Mouse (Mus musculus) heart, embryonic 14.5 days (tissue): ENCODE data around the gene Fetub. TPM values are rescaled to one million over a fixed set of nuclear protein-coding genes. Genes with fewer than 3 reads are reported as not detected.
"Not testable (repeated sequence)": the region's sequence is repeated elsewhere in the genome, so short reads cannot be mapped to it uniquely, and the experiment has no call there.

Experiments
- ATAC-seq: fragments of 200-750 bp; cut with Nextera tagmentation; 2 replicates; pipeline ENCODE4 v1.8.0; 2017; ENCODE audit warnings: low read depth, moderate TSS enrichment; ENCODE audit not compliant: insufficient number of reproducible peaks, insufficient read depth, low FRiP score
- H3K27ac ChIP-seq, 2 experiments: fragments of 200-500 bp in 1 of 2; fragments of 300-500 bp in 1 of 2; sonication (generic) in 1 of 2; replicated peaks in 1 of 2; 2 replicates each; pipeline ENCODE4 v1.5.1; 2012 to 2014; ENCODE audit warnings: low read depth in 2 of 2, low read length in 2 of 2, control low read depth in 1 of 2, mild to moderate bottlenecking in 1 of 2, mixed read lengths in 1 of 2; ENCODE audit not compliant: control insufficient read depth in 1 of 2, insufficient read depth in 1 of 2
- H3K27me3 ChIP-seq: fragments of 300-500 bp; sonication (generic); 2 replicates; pipeline ENCODE4 v1.6.1; 2014; ENCODE audit warnings: mild to moderate bottlenecking, low read length, control low read depth; ENCODE audit not compliant: control insufficient read depth, insufficient read depth
- H3K36me3 ChIP-seq: fragments of 300-500 bp; sonication (generic); 2 replicates; pipeline ENCODE4 v1.6.1; 2014; ENCODE audit warnings: mild to moderate bottlenecking, control low read depth, low read length, mixed read lengths; ENCODE audit not compliant: control insufficient read depth, insufficient read depth
- H3K4me1 ChIP-seq, 2 experiments: fragments of 200-500 bp in 1 of 2; fragments of 300-500 bp in 1 of 2; sonication (generic) in 1 of 2; 2 replicates each; pipeline ENCODE4 v1.6.1; 2012 to 2014; ENCODE audit warnings: low read length in 2 of 2, control low read depth in 1 of 2, mixed read lengths in 1 of 2; ENCODE audit not compliant: control insufficient read depth in 2 of 2, insufficient read depth in 2 of 2
- H3K4me2 ChIP-seq: fragments of 300-500 bp; sonication (generic); 2 replicates; pipeline ENCODE4 v1.6.1; 2014; ENCODE audit warnings: mild to moderate bottlenecking, low read length
- H3K4me3 ChIP-seq, 2 experiments: fragments of 200-500 bp in 1 of 2; fragments of 300-500 bp in 1 of 2; sonication (generic) in 1 of 2; 2 replicates each; pipeline ENCODE4 v1.5.1; 2012 to 2014; ENCODE audit warnings: low read length in 2 of 2, mild to moderate bottlenecking in 2 of 2, control low read depth in 1 of 2, low read depth in 1 of 2, moderate library complexity in 1 of 2; ENCODE audit not compliant: control insufficient read depth in 1 of 2, insufficient read depth in 1 of 2
- H3K9ac ChIP-seq: fragments of 300-500 bp; sonication (generic); 2 replicates; pipeline ENCODE4 v1.6.1; 2014; ENCODE audit warnings: mild to moderate bottlenecking, low read length
- H3K9me3 ChIP-seq: fragments of 300-500 bp; sonication (generic); 2 replicates; pipeline ENCODE4 v1.6.1; 2016; ENCODE audit warnings: low read length, control low read depth; ENCODE audit not compliant: control insufficient read depth
- WGBS: fragments of 180-500 bp; shearing (Covaris S2); extraction: QIAGEN DNeasy Blood & Tissue Kit; methylation state at CpG from one replicate; pipeline ENCODE4 v1.1.7; 2014; 5-methylcytosine and 5-hydroxymethylcytosine counted together
- polyA plus RNA-seq: library from polyadenylated mRNA; unstranded; fragments of >200 nt; fragmentation: Nextera tagmentation; extraction: Ambion mirVana; gene quantifications from 2 replicates; pipeline ENCODE4 v1.2.1, GENCODE M21; 2014

Gene Fetub
- polyA plus RNA-seq, 1 experiment from 2014 or later = not detected

DNA sequence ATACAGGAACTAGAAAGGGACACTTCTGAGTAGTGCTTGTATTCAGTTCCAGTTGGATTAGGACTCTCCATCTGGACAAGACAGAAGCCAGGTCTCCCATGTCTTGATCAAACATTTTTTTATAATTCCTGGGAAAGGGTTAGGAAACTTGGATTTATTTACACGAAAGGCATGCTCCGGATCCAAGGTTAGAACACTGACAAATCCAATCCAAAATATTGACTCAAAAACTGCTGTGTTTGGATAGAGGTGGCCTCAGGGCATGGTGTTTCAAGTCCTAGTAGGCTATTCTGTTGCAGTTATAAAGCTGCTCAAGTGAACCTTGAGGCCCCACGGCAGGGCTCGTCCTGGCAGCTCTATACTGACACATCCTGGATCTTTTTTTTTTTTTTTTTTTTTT lies 4.3 kb downstream of the Fetub start:
- ATAC-seq = no peak
- Histone ChIP-seq H3K27ac (no peak overlapping the region), H3K9me3 (no peaks in the 10 kb centered on the region), H3K4me2 (no peak overlapping the region), H3K4me1 (no peaks in the 10 kb centered on the region), H3K4me3 (no peak overlapping the region), H3K9ac (no peak overlapping the region), H3K36me3 (no peaks in the 10 kb centered on the region), H3K27me3 (no peaks in the 10 kb centered on the region)
- 87% methylated on average over 4 of the region's 4 CpGs for WGBS

- Histone ChIP-seq H3K4me2 (no peak overlapping the region), H3K27ac (no peak overlapping the region), H3K36me3 (no peaks in the 10 kb centered on the region), H3K9me3 (no peaks in the 10 kb centered on the region), H3K4me1 (no peaks in the 10 kb centered on the region), H3K27me3 (no peaks in the 10 kb centered on the region), H3K9ac (no peak overlapping the region), H3K4me3 (no peak overlapping the region)
- WGBS = 55% methylated on average over 6 of the region's 6 CpGs
- ATAC-seq = no peak
These were observed 11.4 kb downstream of the Fetub start for GRCm38 (mm10) chr16:22929575-22929974.

DNA sequence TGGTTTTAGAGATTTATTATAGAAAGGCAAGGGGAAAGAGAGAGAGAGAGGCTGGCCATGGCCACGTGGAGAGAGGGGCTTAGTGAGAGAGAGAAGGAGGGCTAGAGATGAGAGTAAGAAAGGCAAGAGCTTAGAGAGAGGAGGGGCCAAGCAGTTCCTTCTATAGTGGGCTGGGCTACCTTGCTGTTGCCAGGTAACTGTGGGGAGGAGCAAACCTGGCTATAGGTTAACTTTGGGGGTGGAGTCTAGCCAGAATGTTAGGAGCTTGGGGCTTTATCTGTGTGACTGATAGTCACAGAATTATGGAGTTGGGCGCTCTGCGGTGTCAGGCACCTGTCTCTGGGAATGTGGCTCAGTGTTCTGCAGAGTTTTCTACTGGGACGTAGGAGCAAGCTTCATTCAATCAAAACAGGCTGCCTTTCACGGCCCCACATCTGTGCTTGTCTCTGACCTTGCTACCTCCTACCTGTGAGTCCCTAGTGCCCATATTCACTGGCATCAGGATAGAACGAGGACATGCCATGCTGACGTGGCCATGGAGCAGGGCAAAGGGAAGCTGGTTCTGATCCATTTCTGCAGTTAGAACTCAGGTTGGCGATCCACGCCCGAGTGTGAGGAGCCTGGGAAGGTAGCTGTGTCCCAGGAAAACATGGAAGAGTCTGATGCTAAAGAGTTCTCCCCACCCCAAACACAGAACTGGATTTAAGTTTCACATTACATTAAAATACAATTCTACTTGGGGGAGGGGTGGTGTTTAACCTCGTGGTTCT lies 13.5 kb downstream of the Fetub start:
- ATAC-seq = no peak
- H3K4me3 ChIP-seq = no peak overlapping the region
- WGBS = 79% methylated on average over 11 of the region's 11 CpGs
- no peak overlapping the region for H3K9ac ChIP-seq
- no peaks in the 10 kb centered on the region for H3K27me3 ChIP-seq
- H3K4me2 ChIP-seq = no peak overlapping the region
- no peak overlapping the region for H3K27ac ChIP-seq
- H3K4me1 ChIP-seq = no peaks in the 10 kb centered on the region
- no peaks in the 10 kb centered on the region for H3K9me3 ChIP-seq
- H3K36me3 ChIP-seq = no peaks in the 10 kb centered on the region

GRCm38 (mm10) chr16:22937631-22938030 lies 19.5 kb downstream of the Fetub start:
- H3K27me3 ChIP-seq = no peaks in the 10 kb centered on the region
- no peak for ATAC-seq
- no peak overlapping the region for H3K4me2 ChIP-seq
- no peaks in the 10 kb centered on the region for H3K4me1 ChIP-seq
- 83% methylated on average over 12 of the region's 12 CpGs for WGBS
- no peaks in the 10 kb centered on the region for H3K36me3 ChIP-seq
- H3K27ac ChIP-seq = no peak overlapping the region
- no peaks in the 10 kb centered on the region for H3K9me3 ChIP-seq
- no peak overlapping the region for H3K9ac ChIP-seq
- H3K4me3 ChIP-seq = no peak overlapping the region

GRCm38 (mm10) chr16:22938541-22938940 lies 20.4 kb downstream of the Fetub start:
- H3K9ac ChIP-seq = no peak overlapping the region
- no peaks in the 10 kb centered on the region for H3K27me3 ChIP-seq
- no peak overlapping the region for H3K4me2 ChIP-seq
- no peaks in the 10 kb centered on the region for H3K4me1 ChIP-seq
- H3K27ac ChIP-seq = no peak overlapping the region
- H3K9me3 ChIP-seq = no peaks in the 10 kb centered on the region
- 66% methylated on average over 2 of the region's 2 CpGs for WGBS
- H3K4me3 ChIP-seq = no peak overlapping the region
- H3K36me3 ChIP-seq = no peaks in the 10 kb centered on the region
- no peak for ATAC-seq

DNA sequence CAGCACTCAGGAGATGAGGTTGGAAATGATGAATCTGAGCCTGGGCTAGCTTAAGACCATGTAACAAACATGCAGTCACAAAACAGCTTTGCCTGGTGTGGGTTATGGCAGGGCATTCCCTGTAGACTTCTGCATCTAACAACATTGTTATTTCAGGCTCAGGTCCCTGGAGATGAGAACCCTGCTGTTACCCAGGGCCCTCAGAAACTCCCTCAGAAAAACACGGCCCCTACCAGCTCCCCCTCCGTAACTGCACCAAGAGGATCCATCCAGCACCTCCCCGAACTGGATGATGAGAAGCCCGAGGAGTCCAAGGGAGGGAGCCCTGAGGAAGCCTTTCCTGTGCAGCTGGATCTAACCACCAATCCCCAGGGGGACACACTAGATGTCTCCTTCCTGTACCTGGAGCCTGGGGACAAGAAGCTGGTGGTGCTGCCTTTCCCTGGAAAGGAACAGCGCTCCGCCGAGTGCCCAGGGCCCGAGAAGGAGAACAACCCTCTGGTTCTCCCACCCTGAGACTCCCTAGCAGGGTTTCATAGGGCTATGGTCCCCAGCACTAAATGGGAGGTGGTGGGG lies 21.1 kb downstream of the Fetub start:
- ATAC-seq = no peak
- Histone ChIP-seq H3K9ac (no peak overlapping the region), H3K27me3 (no peaks in the 10 kb centered on the region), H3K4me3 (no peak overlapping the region), H3K4me2 (no peak overlapping the region), H3K4me1 (no peaks in the 10 kb centered on the region), H3K27ac (no peak overlapping the region), H3K36me3 (no peaks in the 10 kb centered on the region), H3K9me3 (no peaks in the 10 kb centered on the region)
- WGBS = 76% methylated on average over 8 of the region's 8 CpGs

DNA sequence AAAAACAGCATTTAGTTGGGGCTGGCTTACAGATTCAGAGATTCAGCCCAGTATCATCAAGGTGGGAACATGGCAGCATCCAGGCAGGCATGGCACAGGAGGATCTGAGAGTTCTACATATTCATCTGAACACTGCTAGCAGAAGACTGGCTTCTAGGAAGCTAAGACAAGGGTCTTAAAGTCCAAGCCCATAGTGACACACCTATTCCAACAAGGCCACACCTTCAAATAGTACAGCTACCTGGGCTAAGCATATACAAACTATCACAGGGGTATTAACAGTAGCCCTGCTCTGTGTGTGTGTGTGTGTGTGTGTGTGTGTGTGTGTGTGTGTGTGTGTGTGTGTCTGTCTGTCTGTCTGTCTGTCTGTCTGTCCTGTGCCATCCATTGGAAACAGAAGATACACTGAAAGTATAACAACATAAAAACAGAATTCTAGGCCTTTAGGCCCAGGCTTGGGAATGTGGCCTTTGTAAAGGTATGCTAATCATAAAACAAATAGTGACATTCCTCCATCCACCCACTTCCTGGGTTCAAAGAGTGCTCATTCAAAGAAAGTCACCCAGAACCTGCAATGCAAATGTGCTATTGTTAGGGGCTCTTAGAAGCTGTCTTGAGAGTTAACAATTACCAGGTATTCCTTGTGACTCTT lies 23.8 kb downstream of the Fetub start:
- not testable (repeated sequence) for H3K9me3 ChIP-seq, H3K36me3 ChIP-seq, H3K4me1 ChIP-seq, H3K9ac ChIP-seq, H3K4me3 ChIP-seq, H3K27me3 ChIP-seq, H3K27ac ChIP-seq, H3K4me2 ChIP-seq, ATAC-seq
